Mouse (Mus musculus) limb, embryonic 10.5 days (tissue): ENCODE measurements at regions not wholly inside any gene's neighbourhood (a gene's known extent, or its start where the extent isn't known, plus 50 kb on each side); places are given as distances from the start of the nearest gene placed in this dataset.

Experiments used
- DNase-seq: peaks from one replicate; pipeline ENCODE4 v3.0.0-alpha.2; 2017; ENCODE audit warnings: low spot score
- H3K27ac ChIP-seq: fragments of 300-500 bp; sonication (generic); 2 replicates; pipeline ENCODE4 v1.5.1; 2016; ENCODE audit warnings: mild to moderate bottlenecking
- H3K27me3 ChIP-seq: fragments of 300-500 bp; sonication (generic); 2 replicates; pipeline ENCODE4 v1.6.1; 2016; ENCODE audit warnings: low read depth, mild to moderate bottlenecking; ENCODE audit not compliant: poor library complexity, severe bottlenecking
- H3K36me3 ChIP-seq: fragments of 300-500 bp; sonication (generic); 2 replicates; pipeline ENCODE4 v1.6.1; 2016; ENCODE audit warnings: mild to moderate bottlenecking, moderate library complexity
- H3K4me1 ChIP-seq: fragments of 300-500 bp; sonication (generic); 2 replicates; pipeline ENCODE4 v1.6.1; 2016
- H3K4me3 ChIP-seq: fragments of 300-500 bp; sonication (generic); 2 replicates; pipeline ENCODE4 v1.5.1; 2016; ENCODE audit warnings: mild to moderate bottlenecking, moderate library complexity
- H3K9me3 ChIP-seq: fragments of 300-500 bp; sonication (generic); replicated peaks from 2 replicates; pipeline ENCODE4 v1.6.1; 2016; ENCODE audit warnings: mild to moderate bottlenecking
- WGBS: fragments of 180-500 bp; shearing (Covaris S2); methylation state at CpG from one replicate; pipeline ENCODE4 v1.1.7; 2016; 5-methylcytosine and 5-hydroxymethylcytosine counted together

GRCm38 (mm10) chrX:57951301-57951700, 71.2 kb upstream of the Zic3 start:
- H3K4me1 ChIP-seq = no peaks in the 10 kb centered on the region
- H3K27me3 ChIP-seq = 0 out of 2 replicates have a peak, but pooled peaks cover 6% of the 10 kb centered on the region
- H3K4me3 ChIP-seq = no peak overlapping the region
- H3K9me3 ChIP-seq = no peaks in the 10 kb centered on the region
- no peak overlapping the region for H3K27ac ChIP-seq
- WGBS = 28% methylated on average over 3 of the region's 3 CpGs
- no peak for DNase-seq
- H3K36me3 ChIP-seq = no peaks in the 10 kb centered on the region

DNA sequence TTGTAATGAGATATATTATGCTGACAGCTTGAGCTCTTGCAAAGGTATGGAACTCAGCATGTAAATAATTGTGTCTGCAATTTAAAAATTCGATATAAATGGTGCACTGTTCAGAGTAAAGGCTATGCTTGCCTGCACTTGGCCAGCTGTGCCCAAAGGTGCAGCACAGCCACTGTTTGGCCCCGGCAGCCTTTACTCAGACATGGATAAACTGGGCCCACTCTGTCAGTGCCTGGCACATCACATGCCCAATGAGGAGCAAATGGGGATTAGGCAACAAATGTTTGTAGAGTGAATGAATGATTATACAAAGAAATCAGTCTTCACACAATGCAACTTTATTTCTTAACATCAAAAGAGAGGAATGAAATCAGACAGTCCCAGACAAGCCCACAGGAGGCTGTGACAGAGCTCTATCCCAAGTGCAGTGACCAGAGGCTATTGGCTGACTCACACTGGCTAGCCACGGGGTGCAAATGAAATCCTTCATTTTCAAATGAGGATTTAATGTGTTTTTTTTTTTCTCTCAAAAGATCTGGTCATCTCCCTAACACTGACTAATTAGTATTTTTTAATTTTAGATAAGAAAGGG, 67.8 kb upstream of the Zic3 start:
- DNase-seq = no peak
- no peaks in the 10 kb centered on the region for H3K36me3 ChIP-seq
- no peak overlapping the region for H3K27ac ChIP-seq
- no peak overlapping the region for H3K4me3 ChIP-seq
- H3K4me1 ChIP-seq = no peaks in the 10 kb centered on the region
- 44% methylated on average over 3 of the region's 3 CpGs for WGBS
- 0 out of 2 replicates have a peak, but pooled peaks cover 3% of the 10 kb centered on the region for H3K27me3 ChIP-seq
- no peaks in the 10 kb centered on the region for H3K9me3 ChIP-seq
